Mouse (Mus musculus): ENCODE measurements around the gene Vars2. TPM values are rescaled to one million over a fixed set of nuclear protein-coding genes. Genes with fewer than 3 reads are reported as not detected.

Gene Vars2
- polyA plus RNA-seq, 1 experiment from 2014 or later = 14.3 TPM

DNA sequence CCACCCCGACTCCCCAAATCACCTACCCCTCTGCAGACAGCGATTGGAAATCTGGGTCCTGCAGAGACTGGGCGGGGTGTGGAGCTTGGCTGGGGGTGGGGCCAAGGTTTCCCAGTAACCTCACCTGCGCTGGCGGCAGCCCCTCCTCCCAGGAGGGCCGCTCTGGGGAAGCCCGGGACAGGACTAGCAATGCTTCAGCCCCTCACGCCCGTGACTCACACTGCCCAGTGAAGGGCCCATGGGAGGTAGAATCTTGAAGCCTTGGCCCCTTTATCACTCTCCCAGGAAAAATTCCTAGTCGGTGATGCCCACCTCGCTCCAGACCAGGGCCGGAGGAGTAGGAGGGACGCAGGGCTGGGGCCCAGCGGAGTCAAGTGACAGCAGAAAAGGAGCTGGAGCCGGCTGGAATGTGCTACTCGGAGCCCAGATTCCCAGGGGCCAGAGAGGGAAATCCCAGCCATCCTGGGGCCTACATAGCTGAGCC, 34.6 kb upstream of the Vars2 start:
- H3K4me1 ChIP-seq = peaks cover 74% of the 10 kb centered on the region
- H3K9me3 ChIP-seq = no peaks in the 10 kb centered on the region
- H3K4me3 ChIP-seq = peak overlapping the region; percentile 61
- H3K36me3 ChIP-seq = no peaks in the 10 kb centered on the region; the same call in 1 of the 2 replicates
- peak overlapping the region; percentile 72 for H3K4me2 ChIP-seq
- H3K9ac ChIP-seq = peak overlapping the region; percentile 20
- no peak for ATAC-seq (ENCODE audit: insufficient number of reproducible peaks, low FRiP score, low TSS enrichment, low read depth)
- H3K27me3 ChIP-seq = no peaks in the 10 kb centered on the region
- peak overlapping the region; percentile 96 for H3K27ac ChIP-seq
- WGBS = 4% methylated on average over 16 of the region's 16 CpGs

DNA sequence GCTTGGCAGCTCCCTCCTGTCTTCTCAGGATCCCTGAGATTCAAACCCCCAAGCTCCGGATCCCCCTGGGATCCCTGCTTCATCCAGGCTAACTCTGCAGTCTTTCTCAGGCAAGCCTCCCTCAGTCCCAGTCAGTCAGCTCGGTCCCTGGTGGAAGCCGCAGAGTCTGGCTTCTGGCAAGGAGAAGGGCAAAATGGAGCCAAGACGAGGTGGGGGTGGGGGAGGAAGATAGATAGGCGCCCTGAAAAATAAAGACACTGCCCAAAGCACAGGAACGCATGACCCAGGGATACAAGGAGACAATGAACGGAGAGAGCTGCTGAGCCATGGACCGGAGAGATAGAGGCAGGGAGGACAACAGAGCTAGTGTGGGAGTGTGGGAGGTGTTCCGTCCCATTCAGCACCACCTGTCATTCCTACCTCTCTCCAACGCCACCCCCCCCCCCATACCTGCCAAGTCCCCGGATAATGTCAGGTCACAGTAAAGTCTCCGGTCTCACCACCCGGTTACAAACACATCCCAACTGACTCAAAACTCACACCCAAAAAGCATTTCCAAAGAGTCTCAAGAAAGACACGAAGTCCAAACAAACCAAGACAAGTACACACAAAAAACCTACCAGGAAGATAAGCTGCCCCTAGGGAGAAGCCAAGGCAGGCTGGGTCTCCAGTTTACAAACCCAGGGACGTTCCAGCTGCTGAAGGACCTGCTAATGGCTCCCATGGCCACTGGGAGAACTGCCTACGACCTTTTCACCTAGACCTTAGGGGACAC, 34.0 kb upstream of the Vars2 start:
- peaks cover 78% of the 10 kb centered on the region for H3K4me1 ChIP-seq
- H3K4me2 ChIP-seq = peak overlapping the region; percentile 72
- H3K27ac ChIP-seq = peak overlapping the region; percentile 96
- H3K36me3 ChIP-seq = no peaks in the 10 kb centered on the region; the same call in 1 of the 2 replicates
- peak overlapping the region; percentile 61 for H3K4me3 ChIP-seq
- WGBS = 5% methylated on average over 16 of the region's 16 CpGs
- no peaks in the 10 kb centered on the region for H3K27me3 ChIP-seq
- peak overlapping the region; percentile 71 for H3K9ac ChIP-seq
- ATAC-seq (ENCODE audit: insufficient number of reproducible peaks, low FRiP score, low TSS enrichment, low read depth) = no peak
- no peaks in the 10 kb centered on the region for H3K9me3 ChIP-seq

DNA sequence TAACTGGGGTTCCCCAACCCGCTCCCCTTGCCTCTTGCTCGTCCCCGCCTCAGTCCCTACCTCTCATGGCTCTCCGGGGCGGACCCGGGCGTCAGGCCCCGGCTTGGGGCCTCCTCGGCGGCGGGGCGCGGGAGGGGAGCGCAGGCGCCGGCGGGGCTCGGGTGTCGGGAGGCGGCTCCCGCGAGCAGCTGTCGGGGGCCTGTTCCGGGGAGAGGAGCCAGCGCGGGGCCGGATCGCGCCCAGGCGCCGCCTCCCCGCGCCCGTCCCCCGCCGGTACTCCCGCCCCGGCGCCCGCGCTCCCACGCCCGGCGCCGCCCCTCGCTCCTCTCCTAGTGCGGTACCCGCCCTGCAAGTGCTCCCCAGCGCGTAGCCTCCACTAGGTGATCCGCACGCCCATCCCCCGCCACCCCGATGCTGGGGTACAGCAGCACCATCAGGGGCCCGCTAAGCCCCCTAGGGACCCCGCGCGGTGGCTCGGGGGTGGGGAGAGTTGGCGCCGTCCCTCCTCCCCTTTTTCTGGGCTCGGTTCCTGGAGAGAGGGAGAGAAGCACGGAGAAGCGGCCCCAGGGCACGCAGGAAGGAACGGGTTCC, 33.1 kb upstream of the Vars2 start:
- Histone ChIP-seq H3K4me3 (peak overlapping the region; percentile 61), H3K4me1 (peaks cover 78% of the 10 kb centered on the region), H3K27me3 (no peaks in the 10 kb centered on the region), H3K36me3 (peaks cover 2% of the 10 kb centered on the region), H3K27ac (peak overlapping the region; percentile 96), H3K4me2 (peak overlapping the region; percentile 72), H3K9ac (peak overlapping the region; percentile 71), H3K9me3 (no peaks in the 10 kb centered on the region)
- ATAC-seq (ENCODE audit: insufficient number of reproducible peaks, low FRiP score, low TSS enrichment, low read depth) = peak; percentile 81
- WGBS = under 1% methylated on average over 28 of the region's 66 CpGs

GRCm38 (mm10) chr17:35699919-35700318, 32.5 kb upstream of the Vars2 start:
- H3K9me3 ChIP-seq = no peaks in the 10 kb centered on the region
- 2% methylated on average over 19 of the region's 19 CpGs for WGBS
- H3K27ac ChIP-seq = peak overlapping the region; percentile 96
- H3K27me3 ChIP-seq = no peaks in the 10 kb centered on the region
- peaks cover 74% of the 10 kb centered on the region for H3K4me1 ChIP-seq
- peak overlapping the region; percentile 61 for H3K4me3 ChIP-seq
- ATAC-seq (ENCODE audit: insufficient number of reproducible peaks, low FRiP score, low TSS enrichment, low read depth) = peak; percentile 10; the same call in 1 of the 2 replicates
- H3K9ac ChIP-seq = peak overlapping the region; percentile 71
- peak overlapping the region; percentile 72 for H3K4me2 ChIP-seq
- peaks cover 8% of the 10 kb centered on the region for H3K36me3 ChIP-seq

DNA sequence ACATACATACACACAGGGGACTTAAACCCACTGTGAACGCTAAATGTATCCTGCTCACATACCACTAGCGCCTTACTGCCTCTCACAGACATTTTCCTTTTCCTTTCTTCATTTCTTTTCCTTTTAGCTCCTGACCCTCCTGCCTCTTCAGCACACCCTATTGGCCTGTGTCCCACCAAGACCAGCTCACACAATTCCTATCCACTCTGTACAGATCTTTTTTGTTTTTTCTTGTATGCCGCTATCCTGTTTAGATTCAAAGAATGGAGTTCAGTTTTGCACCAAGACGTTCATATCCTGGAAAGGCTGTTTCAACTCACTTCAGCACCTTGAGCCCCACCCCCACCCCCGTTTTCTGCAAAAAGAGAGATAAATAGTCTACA, 31.1 kb upstream of the Vars2 start:
- no peak overlapping the region for H3K9ac ChIP-seq
- H3K4me2 ChIP-seq = peak overlapping the region; percentile 56
- H3K27ac ChIP-seq = peak overlapping the region; percentile 80
- peak overlapping the region; percentile 37 for H3K4me3 ChIP-seq
- no peaks in the 10 kb centered on the region for H3K9me3 ChIP-seq
- WGBS = 48% methylated on average over 5 of the region's 5 CpGs
- no peak for ATAC-seq (ENCODE audit: insufficient number of reproducible peaks, low FRiP score, low TSS enrichment, low read depth)
- peaks cover 14% of the 10 kb centered on the region for H3K36me3 ChIP-seq
- peaks cover 60% of the 10 kb centered on the region for H3K4me1 ChIP-seq
- H3K27me3 ChIP-seq = no peaks in the 10 kb centered on the region

- Histone ChIP-seq H3K36me3 (peaks cover 19% of the 10 kb centered on the region), H3K4me2 (peak overlapping the region; percentile 56), H3K9me3 (no peaks in the 10 kb centered on the region), H3K27ac (peak overlapping the region; percentile 80), H3K4me1 (peaks cover 57% of the 10 kb centered on the region), H3K9ac (peak overlapping the region; percentile 50), H3K27me3 (no peaks in the 10 kb centered on the region), H3K4me3 (peak overlapping the region; percentile 37)
- peak; percentile 27 for ATAC-seq (ENCODE audit: insufficient number of reproducible peaks, low FRiP score, low TSS enrichment, low read depth)
- WGBS = 9% methylated on average over 16 of the region's 16 CpGs
These were observed 30.5 kb upstream of the Vars2 start for GRCm38 (mm10) chr17:35697759-35698500.

GRCm38 (mm10) chr17:35697429-35697758, 30.0 kb upstream of the Vars2 start:
- H3K4me1 ChIP-seq = peaks cover 52% of the 10 kb centered on the region
- peak overlapping the region; percentile 37 for H3K4me3 ChIP-seq
- H3K9me3 ChIP-seq = no peaks in the 10 kb centered on the region
- 18% methylated on average over 1 of the region's 1 CpGs for WGBS
- H3K27ac ChIP-seq = peak overlapping the region; percentile 80
- H3K4me2 ChIP-seq = peak overlapping the region; percentile 56
- H3K36me3 ChIP-seq = peaks cover 25% of the 10 kb centered on the region
- H3K27me3 ChIP-seq = no peaks in the 10 kb centered on the region
- H3K9ac ChIP-seq = 0 out of 2 replicates have a peak overlapping the region, but pooled peaks have one; percentile 50
- no peak for ATAC-seq (ENCODE audit: insufficient number of reproducible peaks, low FRiP score, low TSS enrichment, low read depth)

DNA sequence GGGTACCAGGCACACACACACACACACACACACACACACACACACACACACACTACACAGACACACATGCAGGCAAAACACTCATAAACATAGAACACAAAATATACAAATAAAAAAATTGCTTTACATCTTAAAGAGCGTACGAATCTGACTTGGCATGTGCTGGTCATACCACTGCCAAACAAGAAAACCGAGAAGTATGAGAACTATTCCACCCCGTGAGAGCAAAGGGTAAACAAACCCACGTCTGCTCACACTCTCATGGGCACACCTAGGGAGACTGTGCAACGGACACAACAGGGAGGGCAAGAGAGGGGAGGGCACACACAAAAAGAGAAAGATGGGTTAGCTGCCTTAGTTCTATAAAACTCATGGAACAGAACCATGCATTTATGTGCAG, 29.3 kb upstream of the Vars2 start:
- ATAC-seq (ENCODE audit: insufficient number of reproducible peaks, low FRiP score, low TSS enrichment, low read depth) = no peak
- H3K9ac ChIP-seq = no peak overlapping the region
- WGBS = 27% methylated on average over 6 of the region's 6 CpGs
- no peaks in the 10 kb centered on the region for H3K27me3 ChIP-seq
- H3K4me3 ChIP-seq = 0 out of 2 replicates have a peak overlapping the region, but pooled peaks have one; percentile 37
- peak overlapping the region; percentile 80; the same call in 1 of the 2 replicates for H3K27ac ChIP-seq
- no peaks in the 10 kb centered on the region for H3K9me3 ChIP-seq
- H3K36me3 ChIP-seq = peaks cover 32% of the 10 kb centered on the region
- H3K4me2 ChIP-seq = peak overlapping the region; percentile 56; the same call in 1 of the 2 replicates
- peaks cover 45% of the 10 kb centered on the region for H3K4me1 ChIP-seq

DNA sequence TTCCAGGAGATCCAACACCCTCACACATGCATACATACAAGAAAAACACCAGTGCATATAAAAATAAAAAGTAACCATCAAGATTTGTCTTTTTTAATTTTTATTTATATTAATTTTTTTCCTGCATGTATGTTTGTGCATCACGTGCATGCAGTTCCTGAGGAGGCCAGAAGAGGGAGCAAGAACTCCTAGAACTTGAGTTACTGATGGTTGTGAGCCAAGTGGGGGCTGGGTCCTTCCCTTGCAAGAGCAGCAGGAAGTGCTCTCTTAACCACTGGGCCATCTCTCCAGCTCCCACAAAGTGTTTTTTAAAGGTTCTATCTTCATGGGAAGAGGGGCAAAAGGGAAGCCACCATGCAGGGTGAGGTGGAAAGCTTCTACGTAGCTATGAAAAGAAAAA, 27.9 kb upstream of the Vars2 start:
- H3K36me3 ChIP-seq = peaks cover 46% of the 10 kb centered on the region
- H3K27ac ChIP-seq = no peak overlapping the region
- no peak overlapping the region for H3K9ac ChIP-seq
- 95% methylated on average over 2 of the region's 2 CpGs for WGBS
- ATAC-seq (ENCODE audit: insufficient number of reproducible peaks, low FRiP score, low TSS enrichment, low read depth) = no peak
- no peak overlapping the region for H3K4me3 ChIP-seq
- no peaks in the 10 kb centered on the region for H3K27me3 ChIP-seq
- H3K4me2 ChIP-seq = no peak overlapping the region
- H3K4me1 ChIP-seq = peaks cover 34% of the 10 kb centered on the region
- H3K9me3 ChIP-seq = no peaks in the 10 kb centered on the region

- H3K4me3 ChIP-seq = no peak overlapping the region
- no peak for ATAC-seq (ENCODE audit: insufficient number of reproducible peaks, low FRiP score, low TSS enrichment, low read depth)
- no peaks in the 10 kb centered on the region for H3K27me3 ChIP-seq
- WGBS = 86% methylated on average over 5 of the region's 5 CpGs
- H3K4me1 ChIP-seq = peaks cover 23% of the 10 kb centered on the region
- H3K27ac ChIP-seq = no peak overlapping the region
- H3K9ac ChIP-seq = no peak overlapping the region
- no peak overlapping the region for H3K4me2 ChIP-seq
- peaks cover 59% of the 10 kb centered on the region for H3K36me3 ChIP-seq
- no peaks in the 10 kb centered on the region for H3K9me3 ChIP-seq
These were observed 26.5 kb upstream of the Vars2 start for GRCm38 (mm10) chr17:35693906-35694305.

DNA sequence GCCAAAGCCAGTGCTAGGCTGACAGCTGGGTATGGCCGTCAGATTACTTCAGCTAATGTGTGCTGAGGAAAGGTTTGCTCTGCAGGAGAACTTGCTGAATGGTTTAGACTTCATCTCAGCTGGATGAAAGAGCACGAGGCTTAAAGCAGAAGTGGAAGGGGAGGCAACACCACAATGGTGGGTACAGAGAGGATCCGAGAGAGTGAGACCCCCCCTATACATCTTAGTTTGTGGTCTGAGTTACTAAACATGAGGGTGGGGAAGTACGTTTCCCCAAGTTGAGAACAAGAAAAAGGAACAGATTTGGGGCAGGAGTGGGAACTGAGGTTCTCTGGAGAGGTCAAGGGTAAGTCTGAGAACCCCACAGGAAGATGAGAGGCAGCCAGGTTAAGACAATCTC, 25.0 kb upstream of the Vars2 start:
- Histone ChIP-seq H3K27me3 (no peaks in the 10 kb centered on the region), H3K4me2 (no peak overlapping the region), H3K9ac (no peak overlapping the region), H3K27ac (no peak overlapping the region), H3K9me3 (no peaks in the 10 kb centered on the region), H3K4me3 (no peak overlapping the region), H3K4me1 (peaks cover 7% of the 10 kb centered on the region), H3K36me3 (peaks cover 75% of the 10 kb centered on the region)
- no peak for ATAC-seq (ENCODE audit: insufficient number of reproducible peaks, low FRiP score, low TSS enrichment, low read depth)
- 77% methylated on average over 4 of the region's 4 CpGs for WGBS
